Mouse (Mus musculus): ENCODE measurements around the gene 1700020N01Rik.

1700020N01Rik gene

GRCm38 (mm10) chr10:21604476-21604875, 11.5 kb downstream of the 1700020N01Rik start:
- no peak for DNase-seq (ENCODE audit: low spot score)

DNA sequence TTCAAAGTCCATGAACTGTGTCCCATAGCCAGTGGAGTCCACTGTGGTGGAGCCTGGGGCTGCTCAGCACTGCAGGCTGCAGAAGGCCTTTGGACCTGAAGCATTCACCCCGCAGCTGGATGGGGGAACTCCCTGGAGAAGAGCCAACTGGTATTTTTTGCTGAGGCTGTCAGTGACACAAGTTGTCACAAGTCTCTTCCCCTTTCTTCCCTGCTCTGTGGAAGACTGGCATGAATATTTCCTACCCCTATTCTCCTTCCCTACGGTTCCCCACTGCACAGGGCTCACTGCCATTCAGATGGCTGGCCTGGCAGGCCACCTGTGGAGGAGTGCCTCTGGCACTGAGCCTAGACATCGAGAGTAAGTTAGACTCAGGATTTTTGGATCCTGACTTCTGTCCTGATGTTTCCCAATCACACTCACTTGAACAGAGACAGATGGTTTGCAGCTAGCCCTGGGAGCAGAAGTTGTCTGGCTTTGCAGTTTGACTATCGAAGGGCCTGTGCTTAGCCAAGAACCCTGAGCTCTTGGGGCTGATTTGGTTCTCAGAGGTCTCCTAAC, 12.1 kb downstream of the 1700020N01Rik start:
- DNase-seq (ENCODE audit: low spot score): no peak

DNA sequence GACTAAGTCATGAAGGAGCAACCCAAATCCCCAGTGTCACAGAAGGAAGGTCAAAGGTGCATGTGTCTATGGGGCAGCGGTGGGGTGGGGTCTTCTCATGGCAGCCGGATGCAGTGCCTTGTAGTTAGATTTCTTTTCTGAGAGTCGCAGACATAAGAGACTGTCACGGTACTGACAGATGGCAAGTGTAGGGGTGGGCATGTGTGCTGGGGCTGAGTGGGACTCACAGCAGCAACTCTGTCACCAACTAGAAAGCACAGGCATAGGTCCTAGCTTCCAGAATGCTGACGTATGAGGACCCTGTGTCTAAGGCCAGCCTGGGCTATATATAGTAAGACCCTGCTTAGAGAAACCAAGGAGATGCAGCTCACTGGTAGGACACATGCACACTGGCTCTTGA, 12.7 kb downstream of the 1700020N01Rik start:
- DNase-seq (ENCODE audit: low spot score): no peak

DNA sequence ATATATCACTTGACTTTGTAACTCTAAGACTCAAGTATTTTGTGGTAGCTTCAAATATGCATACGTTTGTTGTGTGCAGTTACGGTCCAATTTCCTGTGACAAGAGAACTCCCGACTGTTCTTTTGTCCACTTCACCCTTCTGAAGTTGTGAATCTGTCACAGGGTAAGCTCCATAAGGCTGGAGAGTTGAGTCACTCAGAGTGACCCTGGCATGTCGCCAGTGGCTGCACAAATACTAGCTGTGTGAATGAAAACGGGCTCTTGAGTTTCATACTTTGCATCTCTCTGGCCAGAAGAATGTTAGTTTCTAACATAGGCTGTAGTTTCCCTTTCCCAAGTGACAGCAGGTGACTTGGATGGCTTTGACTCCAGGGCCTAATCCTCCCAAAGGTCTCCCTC, 14.0 kb downstream of the 1700020N01Rik start:
- DNase-seq (ENCODE audit: low spot score): no peak

GRCm38 (mm10) chr10:21609583-21609982, 16.6 kb downstream of the 1700020N01Rik start:
- no peak for DNase-seq (ENCODE audit: low spot score)

- no peak for DNase-seq (ENCODE audit: low spot score)
These were observed 20.3 kb downstream of the 1700020N01Rik start for GRCm38 (mm10) chr10:21613021-21613860.

DNA sequence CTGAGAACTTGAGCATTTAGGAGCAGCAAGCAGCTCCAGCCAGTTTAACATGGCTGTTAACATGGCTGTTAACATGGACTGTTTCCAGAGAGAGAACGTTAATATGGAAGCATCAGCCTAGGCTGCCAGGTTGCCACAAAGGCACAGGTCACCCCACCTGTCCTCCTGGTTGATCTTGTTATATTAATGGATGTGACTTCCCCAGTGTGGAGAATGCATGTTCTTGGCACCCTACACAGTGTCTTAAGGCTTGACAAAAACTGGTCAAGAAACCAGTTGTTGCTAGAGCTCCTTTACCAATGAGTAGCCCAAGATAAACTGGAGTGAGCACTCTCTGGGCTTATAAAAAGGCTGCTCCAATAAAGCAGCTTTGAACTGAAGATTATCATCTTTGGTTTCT, 21.6 kb downstream of the 1700020N01Rik start:
- no peak for DNase-seq (ENCODE audit: low spot score)

DNA sequence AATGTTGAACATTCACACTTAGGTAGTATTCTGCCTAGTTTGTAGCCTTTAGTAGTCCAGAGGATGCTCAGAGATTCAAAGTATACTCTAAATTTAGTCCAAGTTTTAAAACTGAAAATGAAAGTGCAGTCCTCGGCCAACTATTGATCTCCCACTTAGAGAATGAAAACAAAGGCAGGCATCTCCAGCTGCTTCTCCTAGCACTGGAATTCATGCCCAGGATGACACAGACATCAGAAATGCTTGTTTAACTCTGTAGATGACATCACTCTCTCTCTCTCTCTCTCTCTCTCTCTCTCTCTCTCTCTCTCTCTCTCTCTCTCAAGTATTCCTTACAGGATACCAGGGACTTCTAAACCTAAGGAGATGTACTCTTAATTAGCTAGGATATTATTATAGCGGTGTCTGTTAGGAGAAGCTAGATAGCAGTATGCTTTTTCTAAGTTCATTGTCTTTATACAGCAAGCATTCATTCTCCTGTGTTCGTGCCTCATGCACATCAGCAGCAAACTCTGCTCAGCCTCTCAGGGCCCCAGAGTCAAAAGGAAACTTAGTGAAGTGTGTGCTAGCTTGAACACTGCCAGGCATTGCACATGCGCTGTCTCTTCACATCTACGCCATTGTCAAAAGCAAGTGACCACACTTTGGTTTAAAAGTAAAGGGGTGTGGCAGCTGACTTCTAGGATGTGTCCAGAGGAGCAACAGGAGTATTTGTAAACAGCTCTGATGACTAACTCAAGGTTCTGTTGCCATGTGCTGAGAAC, 26.0 kb downstream of the 1700020N01Rik start:
- no peak for DNase-seq (ENCODE audit: low spot score)

DNA sequence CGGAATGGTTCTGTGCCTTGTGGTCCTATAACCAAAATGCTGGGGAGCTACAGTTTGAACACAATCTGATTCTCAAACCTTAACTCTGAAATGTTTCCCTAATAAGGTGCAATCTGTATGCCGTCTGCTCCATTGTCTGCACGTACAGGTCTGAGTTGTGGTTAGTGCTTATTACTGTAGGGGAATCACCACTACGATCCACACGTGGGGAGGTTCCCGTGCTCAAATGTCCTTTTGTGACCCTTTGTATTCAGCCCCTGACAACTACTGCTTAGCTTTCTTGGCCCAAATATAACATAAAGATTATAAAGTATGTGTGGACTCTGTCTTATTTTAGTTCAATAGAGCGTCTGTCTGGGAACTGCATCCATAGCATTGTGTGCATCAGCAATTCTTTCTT, 29.1 kb downstream of the 1700020N01Rik start:
- no peak for DNase-seq (ENCODE audit: low spot score)

DNA sequence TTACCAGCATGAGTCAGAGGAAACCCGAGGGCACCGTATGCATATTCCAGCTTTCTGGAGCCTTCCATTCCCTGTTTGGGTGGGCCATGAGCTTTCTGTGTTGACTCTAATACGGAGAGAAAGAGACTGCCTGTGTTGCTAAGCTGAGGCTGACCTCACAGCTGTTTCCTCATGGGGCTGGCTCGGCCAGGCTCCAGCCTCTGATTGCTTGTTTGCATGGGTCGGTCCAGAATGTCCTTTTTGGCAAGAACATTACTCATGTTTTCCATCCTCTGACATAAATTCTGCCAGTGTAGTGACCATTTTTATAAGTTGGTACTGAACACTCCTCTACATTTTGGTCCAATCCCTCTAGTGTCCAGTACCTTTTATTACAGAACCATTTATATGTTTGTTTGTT, 35.6 kb downstream of the 1700020N01Rik start:
- DNase-seq (ENCODE audit: low spot score): no peak

DNA sequence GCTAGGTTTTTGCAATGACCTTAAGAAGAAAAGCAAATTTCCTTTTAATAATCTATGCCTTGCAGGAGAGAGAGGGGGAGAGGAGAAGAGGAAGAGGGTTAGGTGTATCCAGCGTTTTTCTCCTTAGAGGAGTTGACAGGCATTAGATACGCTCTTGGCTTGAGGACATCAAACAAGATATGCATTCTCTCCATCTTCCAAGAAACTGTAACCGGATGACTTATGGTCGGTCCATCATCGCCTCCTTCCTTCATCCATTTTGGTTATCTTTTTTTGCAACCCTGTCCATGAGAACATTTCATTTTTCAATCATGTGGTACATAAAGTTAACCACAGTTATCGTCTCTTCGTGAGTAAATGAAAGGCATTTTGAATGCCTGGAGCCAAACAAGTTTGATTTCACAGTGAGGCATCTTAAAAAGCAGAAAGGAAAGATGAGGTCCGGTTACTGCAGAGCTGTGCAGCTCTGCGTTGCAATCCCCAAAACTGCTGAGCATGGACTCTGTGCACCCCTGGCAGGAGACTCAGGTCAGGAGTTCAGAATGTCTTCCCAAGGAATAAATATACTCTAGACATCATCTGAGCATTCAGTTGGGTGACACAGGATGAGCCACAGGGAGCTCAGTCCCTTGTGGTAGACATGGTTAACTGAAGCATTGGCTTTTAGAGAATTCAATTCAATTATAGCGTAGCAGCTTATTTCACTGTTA, 36.2 kb downstream of the 1700020N01Rik start:
- no peak for DNase-seq (ENCODE audit: low spot score)

DNA sequence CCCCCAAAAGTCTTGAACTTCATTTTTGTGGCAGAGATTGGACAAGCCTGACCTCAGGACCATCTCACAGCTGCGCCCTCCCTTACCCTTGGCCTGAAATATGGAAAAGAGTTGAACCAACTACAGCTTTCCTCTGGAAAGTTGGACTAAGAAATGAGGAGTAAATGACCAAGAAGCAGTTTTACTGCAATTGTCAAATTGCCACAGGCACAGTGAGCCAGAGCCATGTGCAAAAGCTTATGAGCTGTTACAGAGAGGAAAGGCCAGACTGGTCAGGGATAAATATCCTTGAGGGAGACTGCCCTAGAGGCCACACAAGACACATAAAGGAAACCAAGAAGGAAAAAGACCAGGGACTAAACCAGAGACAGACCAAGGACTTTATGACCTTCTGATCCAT, 38.5 kb downstream of the 1700020N01Rik start:
- no peak for DNase-seq (ENCODE audit: low spot score)

GRCm38 (mm10) chr10:21632687-21633086, 39.7 kb downstream of the 1700020N01Rik start:
- DNase-seq (ENCODE audit: low spot score): no peak

GRCm38 (mm10) chr10:21635988-21636710, 43.2 kb downstream of the 1700020N01Rik start:
- no peak for DNase-seq (ENCODE audit: low spot score)

DNA sequence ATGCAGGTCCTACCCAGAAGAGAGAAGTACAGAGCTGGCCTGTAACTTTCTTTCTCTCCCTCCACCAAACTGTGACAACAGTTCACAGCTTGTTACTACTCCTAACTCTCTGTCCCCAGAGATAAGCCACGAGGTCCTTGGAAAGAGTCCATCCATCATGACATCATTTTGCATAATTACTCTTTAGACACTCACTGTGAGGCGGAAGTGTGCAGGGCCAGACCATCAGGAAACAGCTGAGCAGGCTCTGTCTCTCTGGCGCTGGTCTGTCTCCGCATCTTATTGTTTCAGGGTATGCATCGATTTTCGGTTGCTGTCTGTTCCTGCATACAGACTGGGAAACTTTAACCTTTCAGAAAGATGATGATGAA, 43.8 kb downstream of the 1700020N01Rik start:
- no peak for DNase-seq (ENCODE audit: low spot score)

DNA sequence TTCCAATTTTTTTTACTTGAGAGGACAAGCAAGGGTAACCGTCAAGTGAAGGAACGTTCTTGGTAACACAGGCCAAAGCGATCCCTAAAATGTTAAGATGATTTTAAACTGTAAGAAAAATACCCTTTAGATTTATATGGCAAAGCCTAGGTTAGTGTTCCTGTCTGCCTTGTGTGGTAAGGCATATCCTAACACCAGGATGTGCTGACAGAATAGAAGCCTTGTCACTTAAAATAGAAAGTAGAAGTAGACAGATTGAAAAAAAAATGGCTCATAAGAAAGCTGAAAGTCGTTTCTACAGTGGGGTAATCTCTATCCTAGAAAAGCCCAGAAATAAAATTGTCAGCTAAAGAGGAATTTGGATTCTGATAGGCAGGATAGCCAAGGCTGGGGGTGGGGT, 58.4 kb downstream of the 1700020N01Rik start:
- DNase-seq (ENCODE audit: low spot score): no peak

DNA sequence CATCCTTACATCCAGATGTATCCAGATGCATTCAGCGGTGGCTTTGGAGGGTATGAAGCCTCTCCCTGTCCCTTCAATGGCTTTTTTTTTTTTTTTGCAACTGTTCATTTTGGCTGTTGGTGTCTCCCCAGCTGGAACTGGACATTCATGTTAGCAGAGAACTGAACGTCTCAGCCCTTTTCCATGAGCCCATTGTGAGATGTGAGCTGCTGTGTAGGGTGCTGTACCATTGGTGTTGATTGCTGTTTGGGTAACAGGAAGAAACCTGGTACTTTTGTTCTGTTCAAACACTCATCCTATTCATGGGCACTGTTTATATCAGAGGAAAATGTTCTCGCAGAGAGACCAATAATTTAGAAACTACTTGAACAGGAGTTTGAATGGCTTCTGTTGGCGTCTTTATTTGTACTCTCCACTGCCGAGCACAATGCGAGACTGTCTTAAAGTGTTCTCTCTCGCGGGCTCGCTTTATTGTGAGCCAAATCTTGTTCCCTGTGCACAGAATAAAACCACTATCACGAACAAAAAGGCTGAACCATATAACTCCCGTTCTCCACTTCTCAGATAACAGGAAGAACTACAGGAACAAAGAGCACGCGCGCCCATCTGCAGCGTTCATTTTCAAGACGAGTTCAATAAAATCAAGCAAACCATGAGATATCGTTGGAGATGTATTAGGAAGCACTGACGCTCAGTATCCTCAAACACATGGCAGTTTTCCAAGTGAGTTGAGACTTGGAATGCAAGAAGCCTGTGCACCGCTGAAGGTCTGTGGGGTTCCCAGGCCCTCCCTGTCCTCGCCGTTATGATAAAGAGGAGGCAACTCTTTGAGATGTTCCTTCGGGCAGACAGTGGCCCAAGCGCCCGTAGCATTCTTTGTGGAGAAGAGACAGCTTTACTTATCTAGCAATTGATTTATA, 59.7 kb downstream of the 1700020N01Rik start:
- no peak for DNase-seq (ENCODE audit: low spot score)

GRCm38 (mm10) chr10:21653469-21653868, 60.5 kb downstream of the 1700020N01Rik start:
- DNase-seq (ENCODE audit: low spot score): no peak

GRCm38 (mm10) chr10:21659576-21660246, 66.8 kb downstream of the 1700020N01Rik start:
- DNase-seq (ENCODE audit: low spot score): no peak

- no peak for DNase-seq (ENCODE audit: low spot score)
These were observed 76.0 kb downstream of the 1700020N01Rik start for GRCm38 (mm10) chr10:21668976-21669375.

Data from spleen, adult 12 weeks (tissue).